Mouse (Mus musculus) liver, adult 2 months (tissue): ENCODE measurements around the gene Pgm2.

Source experiments
- CTCF ChIP-seq: fragments of 200-500 bp; IDR thresholded peaks from 2 replicates; pipeline ENCODE4 v1.5.1; 2011; ENCODE audit warnings: low read depth, low read length, control low read depth
- POLR2A ChIP-seq: fragments of 200-500 bp; IDR thresholded peaks from 2 replicates; pipeline ENCODE4 v1.6.1; 2011; ENCODE audit warnings: low read length, control low read depth; ENCODE audit not compliant: insufficient read depth; ENCODE audit errors: extremely low read depth

GRCm38 (mm10) chr5:64070081-64070673 lies 22.6 kb upstream of the Pgm2 start:
- TF ChIP-seq CTCF (peak; percentile 77), POLR2A (no peak)
